Mouse (Mus musculus) lung, postnatal 0 days (tissue): Measurements from ENCODE around the gene Ngdn.

Source experiments
- CTCF ChIP-seq: IDR thresholded peaks from 2 replicates; pipeline ENCODE4 v1.5.1; 2016; ENCODE audit warnings: antibody characterized with exemption, mild to moderate bottlenecking
- EP300 ChIP-seq: IDR thresholded peaks from 2 replicates; pipeline ENCODE4 v1.6.1; 2016; ENCODE audit warnings: antibody characterized with exemption, mild to moderate bottlenecking, control low read depth

- TF ChIP-seq CTCF: no peak
- TF ChIP-seq EP300: no peak
These were observed 26.4 kb upstream of the Ngdn start for GRCm38 (mm10) chr14:54988882-54989281.
